Mouse (Mus musculus) forebrain, postnatal 0 days (tissue): ENCODE measurements at regions not wholly inside any gene's neighbourhood (a gene's known extent, or its start where the extent isn't known, plus 50 kb on each side); places are given as distances from the start of the nearest gene placed in this dataset.

Experiments used
- ATAC-seq: fragments of 200-750 bp; cut with Nextera tagmentation; 2 replicates; pipeline ENCODE4 v1.8.0; 2017; ENCODE audit warnings: mild to moderate bottlenecking, moderate library complexity
- DNase-seq: peaks from one replicate; pipeline ENCODE4 v3.0.0-alpha.2; 2015
- H3K27ac ChIP-seq: fragments of 300-500 bp; sonication (generic); 2 replicates; pipeline ENCODE4 v1.5.1; 2014; ENCODE audit warnings: low read depth, mild to moderate bottlenecking, antibody characterized with exemption, low read length, moderate library complexity, mixed read lengths
- H3K27me3 ChIP-seq: fragments of 300-500 bp; sonication (generic); 2 replicates; pipeline ENCODE4 v1.6.1; 2014; ENCODE audit warnings: mild to moderate bottlenecking, low read length, mixed read lengths; ENCODE audit not compliant: insufficient read depth
- H3K36me3 ChIP-seq: fragments of 300-500 bp; sonication (generic); 2 replicates; pipeline ENCODE4 v1.6.1; 2014; ENCODE audit warnings: mild to moderate bottlenecking, moderate library complexity; ENCODE audit not compliant: insufficient read depth
- H3K4me1 ChIP-seq: fragments of 300-500 bp; sonication (generic); 2 replicates; pipeline ENCODE4 v1.6.1; 2014; ENCODE audit warnings: antibody characterized with exemption; ENCODE audit not compliant: insufficient read depth
- H3K4me2 ChIP-seq: fragments of 300-500 bp; sonication (generic); 2 replicates; pipeline ENCODE4 v1.6.1; 2014; ENCODE audit warnings: low read depth, mild to moderate bottlenecking, moderate library complexity
- H3K4me3 ChIP-seq: fragments of 300-500 bp; sonication (generic); 2 replicates; pipeline ENCODE4 v1.5.1; 2014; ENCODE audit warnings: low read depth, low read length, mixed read lengths
- H3K9ac ChIP-seq: fragments of 300-500 bp; sonication (generic); 2 replicates; pipeline ENCODE4 v1.6.1; 2014; ENCODE audit warnings: mild to moderate bottlenecking
- H3K9me3 ChIP-seq: fragments of 300-500 bp; sonication (generic); 2 replicates; pipeline ENCODE4 v1.6.1; 2016; ENCODE audit warnings: low read length
- CTCF ChIP-seq: sonication (generic); IDR thresholded peaks from 2 replicates; pipeline ENCODE4 v1.5.1; 2016; ENCODE audit warnings: antibody characterized with exemption, control low read depth, low read depth
- WGBS: fragments of 180-500 bp; shearing (Covaris S2); extraction: QIAGEN DNeasy Blood & Tissue Kit; methylation state at CpG from one replicate; pipeline ENCODE4 v1.1.7; 2014; 5-methylcytosine and 5-hydroxymethylcytosine counted together

DNA sequence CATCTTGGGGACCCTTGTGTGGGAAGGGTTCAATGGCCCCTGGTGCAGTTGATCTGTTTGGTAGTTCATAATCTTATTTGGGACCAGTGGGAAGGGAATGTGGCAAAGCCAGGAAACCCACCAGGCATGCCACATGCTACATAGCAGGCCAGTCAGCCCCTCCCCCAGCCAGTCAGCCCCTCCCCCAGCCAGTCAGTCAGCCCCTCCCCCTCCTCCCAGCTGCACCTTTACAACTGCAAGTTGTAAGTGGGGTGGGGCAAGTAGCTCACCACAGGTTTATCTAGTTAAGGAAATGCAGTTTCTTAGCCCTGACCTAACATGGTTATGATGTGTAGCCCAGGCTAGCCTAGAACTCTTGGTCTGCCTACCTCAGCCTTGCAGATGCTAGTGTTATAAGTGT is 171.9 kb downstream of the Cog6 start:
- DNase-seq: no peak
- ATAC-seq: no peak
- TF ChIP-seq CTCF: no peak

DNA sequence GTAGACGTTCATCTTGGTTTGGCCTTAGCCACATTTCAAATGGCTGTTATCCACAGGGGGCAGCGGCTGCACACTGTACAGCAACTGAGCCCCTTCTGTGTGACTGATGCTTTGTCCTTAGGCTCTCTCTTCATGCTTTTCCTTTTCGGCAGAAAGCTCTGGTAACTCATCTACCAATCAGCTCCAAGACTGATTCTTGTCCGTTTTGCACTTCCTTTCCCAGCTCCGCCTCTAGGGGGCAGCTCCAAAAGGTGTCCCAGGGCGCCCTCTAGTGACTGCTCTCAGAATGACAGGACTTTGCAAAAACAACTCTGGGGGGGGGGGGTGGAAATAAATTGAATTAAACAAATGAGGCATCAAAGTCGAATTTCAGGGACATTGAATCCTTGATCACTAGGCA is 173.0 kb downstream of the Cog6 start:
- Histone ChIP-seq H3K9ac (no peak overlapping the region), H3K4me1 (no peaks in the 10 kb centered on the region), H3K27ac (no peak overlapping the region), H3K4me3 (no peak overlapping the region), H3K4me2 (no peak overlapping the region), H3K9me3 (no peaks in the 10 kb centered on the region), H3K27me3 (no peaks in the 10 kb centered on the region), H3K36me3 (no peaks in the 10 kb centered on the region)
- DNase-seq (peak; percentile 78), ATAC-seq (peak; percentile 51; the same call in 1 of the 2 replicates)
- WGBS: 26% methylated on average over 7 of the region's 7 CpGs
- TF ChIP-seq CTCF: peak; percentile 90

More for the DNA sequence above, 171.9 kb downstream of the Cog6 start:
- Histone ChIP-seq H3K27me3 (no peaks in the 10 kb centered on the region), H3K9me3 (no peaks in the 10 kb centered on the region), H3K9ac (no peak overlapping the region), H3K4me1 (no peaks in the 10 kb centered on the region), H3K4me3 (no peak overlapping the region), H3K27ac (no peak overlapping the region), H3K4me2 (no peak overlapping the region), H3K36me3 (no peaks in the 10 kb centered on the region)

DNA sequence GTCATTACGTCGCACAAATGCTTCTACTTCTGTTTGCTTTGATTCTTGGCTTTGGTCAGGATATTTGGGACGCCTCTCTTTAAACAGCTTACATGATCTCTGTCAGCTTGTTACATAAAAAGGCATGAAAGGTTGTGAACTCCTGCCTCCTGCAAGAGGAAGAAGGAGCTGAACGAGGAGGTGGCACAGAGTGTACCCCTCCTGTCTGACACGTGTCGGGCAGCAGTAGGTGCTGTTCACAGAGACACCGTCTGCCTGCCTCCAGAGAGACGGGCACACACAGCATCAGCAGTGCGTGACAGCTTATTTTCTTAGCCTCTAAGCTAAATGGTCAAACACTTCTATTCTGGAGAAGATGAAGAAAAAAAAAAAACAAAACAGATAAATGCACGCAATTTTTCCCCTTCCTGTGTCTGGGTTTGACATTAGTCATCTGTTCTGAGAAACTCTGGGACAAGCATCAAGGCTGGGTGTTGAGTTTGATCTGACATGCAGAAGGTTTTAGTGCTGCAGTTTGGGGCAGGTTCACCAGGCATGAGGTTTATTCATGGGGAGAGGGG is 174.1 kb downstream of the Cog6 start:
- no peaks in the 10 kb centered on the region for H3K36me3 ChIP-seq
- H3K4me2 ChIP-seq: no peak overlapping the region
- TF ChIP-seq CTCF: no peak
- WGBS: 73% methylated on average over 10 of the region's 10 CpGs
- no peak overlapping the region for H3K9ac ChIP-seq
- peaks cover under 1% of the 10 kb centered on the region; the same call in 1 of the 2 replicates for H3K4me1 ChIP-seq
- no peaks in the 10 kb centered on the region for H3K9me3 ChIP-seq
- H3K27ac ChIP-seq: no peak overlapping the region
- H3K4me3 ChIP-seq: no peak overlapping the region
- ATAC-seq (no peak), DNase-seq (no peak)
- H3K27me3 ChIP-seq: no peaks in the 10 kb centered on the region

DNA sequence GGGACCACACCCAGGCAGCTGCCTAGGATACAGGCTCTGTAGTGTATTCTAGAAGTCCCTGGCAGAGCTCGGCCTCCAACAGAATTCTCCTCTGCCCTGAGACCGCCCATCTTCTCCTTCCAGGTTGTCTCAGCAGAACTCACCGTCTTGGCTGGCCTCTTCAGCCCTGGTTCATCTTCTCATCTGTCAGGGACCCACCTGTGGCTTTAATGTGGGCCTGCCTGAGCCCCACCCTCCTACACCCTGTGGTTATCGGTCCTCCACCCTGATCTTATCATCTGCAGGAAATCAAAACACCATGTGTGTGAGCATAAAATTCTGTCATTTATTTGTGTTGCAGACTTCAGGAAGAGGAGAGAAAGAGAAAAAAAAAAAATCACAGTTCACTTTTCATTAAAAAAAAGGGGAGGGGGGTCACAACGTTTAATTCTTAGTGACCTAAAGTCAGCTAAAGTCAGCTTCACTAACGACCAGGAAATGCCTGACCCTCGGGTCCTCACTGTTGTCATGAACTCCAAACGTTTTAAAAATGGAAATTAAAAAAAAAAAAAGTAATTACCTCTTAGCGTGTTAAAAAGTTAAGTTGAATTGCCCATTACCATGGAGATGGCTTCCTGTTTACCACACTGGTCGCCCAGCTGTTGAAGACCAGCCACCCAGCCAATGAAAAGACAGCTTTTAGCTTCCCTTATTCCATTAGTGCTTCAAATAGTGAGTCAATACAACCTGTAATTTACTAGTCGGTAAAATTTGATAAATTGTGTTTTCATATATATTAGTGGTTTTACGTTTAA is 176.7 kb downstream of the Cog6 start:
- WGBS: 64% methylated on average over 12 of the region's 12 CpGs
- Histone ChIP-seq H3K27me3 (no peaks in the 10 kb centered on the region), H3K4me3 (no peak overlapping the region), H3K9ac (no peak overlapping the region), H3K27ac (no peak overlapping the region), H3K9me3 (no peaks in the 10 kb centered on the region), H3K4me1 (peaks cover 5% of the 10 kb centered on the region; the same call in 1 of the 2 replicates), H3K36me3 (no peaks in the 10 kb centered on the region), H3K4me2 (no peak overlapping the region)
- DNase-seq (no peak), ATAC-seq (no peak)
- no peak for TF ChIP-seq CTCF

DNA sequence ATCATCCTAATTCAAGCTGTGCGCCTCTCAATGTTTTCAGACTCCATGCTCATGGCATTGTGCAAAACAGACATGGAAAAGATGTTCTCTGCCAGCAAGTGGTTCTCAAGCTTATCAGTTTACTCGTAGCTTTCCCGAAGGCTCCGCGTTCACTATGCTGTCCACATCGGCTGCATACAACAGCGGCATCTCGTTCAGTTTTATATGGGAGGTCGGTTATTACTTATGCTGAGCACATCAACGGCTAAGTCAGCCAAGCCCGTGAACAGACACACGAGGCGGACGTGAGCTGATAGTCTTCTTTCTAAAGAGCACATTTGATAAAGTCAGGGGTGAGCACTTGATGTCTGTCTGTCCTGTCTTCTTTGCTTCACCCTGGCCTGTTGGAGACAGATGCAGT is 179.0 kb downstream of the Cog6 start:
- Histone ChIP-seq H3K4me2 (no peak overlapping the region), H3K27ac (peak overlapping the region; percentile 54), H3K36me3 (no peaks in the 10 kb centered on the region), H3K4me3 (no peak overlapping the region), H3K4me1 (peaks cover 5% of the 10 kb centered on the region; the same call in 1 of the 2 replicates), H3K9ac (no peak overlapping the region), H3K27me3 (no peaks in the 10 kb centered on the region), H3K9me3 (no peaks in the 10 kb centered on the region)
- DNase-seq (peak; percentile 35), ATAC-seq (peak; percentile 76)
- 58% methylated on average over 14 of the region's 14 CpGs for WGBS
- no peak for TF ChIP-seq CTCF

DNA sequence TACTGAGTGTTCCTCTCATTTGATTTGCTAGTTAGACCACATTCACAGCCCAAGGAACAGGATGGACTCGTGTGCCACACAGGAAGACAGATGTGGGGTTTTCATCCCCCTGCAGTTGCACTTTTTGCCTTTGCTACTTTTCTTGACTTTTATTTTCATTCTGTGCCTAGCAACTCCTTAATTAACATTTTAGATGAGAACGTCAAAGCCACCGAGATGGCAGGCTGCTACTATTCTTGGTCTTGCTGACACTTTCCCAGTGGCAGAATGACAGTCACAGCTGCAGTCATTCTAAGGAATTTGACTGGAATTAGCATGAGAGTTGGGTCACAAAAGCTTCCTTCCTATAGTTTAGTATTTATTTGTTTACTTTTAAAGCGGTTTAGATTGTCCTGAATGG is 179.5 kb downstream of the Cog6 start:
- ATAC-seq (peak; percentile 81), DNase-seq (peak; percentile 71)
- Histone ChIP-seq H3K4me2 (no peak overlapping the region; the same call in 1 of the 2 replicates), H3K9me3 (no peaks in the 10 kb centered on the region), H3K9ac (no peak overlapping the region), H3K27me3 (no peaks in the 10 kb centered on the region), H3K4me3 (no peak overlapping the region), H3K4me1 (peaks cover 5% of the 10 kb centered on the region; the same call in 1 of the 2 replicates), H3K36me3 (no peaks in the 10 kb centered on the region), H3K27ac (peak overlapping the region; percentile 54; the same call in 1 of the 2 replicates)
- TF ChIP-seq CTCF: no peak
- WGBS: 31% methylated on average over 4 of the region's 4 CpGs

DNA sequence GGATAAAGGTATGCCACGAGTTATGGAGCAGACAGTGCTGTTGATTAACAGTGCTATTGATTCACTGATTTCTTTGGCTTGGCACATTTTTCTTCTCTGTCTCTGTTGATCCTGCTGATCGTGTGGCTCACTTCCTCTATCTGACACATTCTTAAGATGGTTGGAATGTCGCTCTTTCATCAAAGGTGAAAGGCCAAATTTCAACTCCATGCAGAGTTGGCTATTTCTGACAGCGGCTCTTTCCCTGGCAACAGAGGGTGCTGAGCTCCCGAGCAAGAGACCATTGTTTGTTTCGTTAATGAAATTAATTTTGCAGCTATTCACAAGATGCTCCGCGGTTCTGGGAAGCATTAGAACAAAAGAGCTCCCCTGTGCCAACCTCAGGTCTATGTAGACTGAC is 180.3 kb downstream of the Cog6 start:
- WGBS: 12% methylated on average over 8 of the region's 8 CpGs
- DNase-seq (no peak), ATAC-seq (no peak)
- Histone ChIP-seq H3K4me3 (no peak overlapping the region), H3K9ac (no peak overlapping the region), H3K4me2 (no peak overlapping the region), H3K27ac (no peak overlapping the region), H3K4me1 (peaks cover 5% of the 10 kb centered on the region; the same call in 1 of the 2 replicates), H3K36me3 (no peaks in the 10 kb centered on the region), H3K27me3 (no peaks in the 10 kb centered on the region), H3K9me3 (no peaks in the 10 kb centered on the region)
- no peak for TF ChIP-seq CTCF
